Mouse (Mus musculus) frontal cortex, postnatal 10 days (tissue): ENCODE data around the gene Tnp1.

Source experiments
- DNase-seq, 2 experiments: peaks; one replicate each; pipeline ENCODE4 v3.0.0; 2022; ENCODE audit warnings: low spot score in 2 of 2, mixed read lengths in 1 of 2

Gene Tnp1

DNA sequence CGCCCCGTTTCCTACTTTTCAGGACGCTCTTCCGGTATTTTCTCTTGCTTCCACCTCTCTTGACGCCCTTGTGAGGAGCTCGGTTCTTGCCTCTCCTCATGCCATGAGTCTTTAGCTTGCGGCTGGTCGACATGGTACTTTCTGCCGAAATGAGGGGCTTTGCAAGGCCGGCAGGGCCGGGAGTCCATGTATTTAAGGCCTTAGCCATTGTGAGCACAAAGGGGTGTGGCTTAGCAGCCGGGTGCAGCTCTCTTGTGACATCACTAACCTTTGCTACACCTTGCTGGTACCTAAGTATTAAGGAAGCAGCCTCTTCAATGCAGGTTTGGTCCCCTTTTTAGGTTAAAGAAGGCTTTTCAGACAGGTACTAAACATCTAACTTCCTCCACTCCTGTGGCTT lies at the start of gene Tnp1:
Gene Tnp1, minus strand, starts transcription at position 179 of the 400 bp plus-strand sequence.
- DNase-seq = no peak

DNA sequence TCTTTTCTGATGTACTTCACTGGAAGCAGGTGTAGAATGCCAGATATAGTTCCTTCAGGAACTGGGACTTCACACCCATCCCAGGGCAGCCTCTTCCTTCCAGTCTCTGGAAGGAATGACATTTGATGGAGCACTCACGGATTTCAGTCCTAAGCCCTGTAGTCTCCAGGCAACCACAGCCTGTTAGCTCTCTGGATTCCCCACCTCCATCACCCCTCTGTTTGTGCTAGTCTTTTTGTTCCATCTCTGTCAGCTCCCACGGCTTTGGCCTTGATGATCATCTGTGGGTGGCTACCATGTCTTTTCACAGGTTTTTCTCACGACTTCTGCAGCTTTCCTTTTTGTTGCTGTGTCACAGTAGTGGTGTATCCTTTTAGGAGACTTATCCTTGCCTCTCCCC lies 48.6 kb upstream of the Tnp1 start:
- peak in 1 of 2 experiments; percentile 7 for DNase-seq

DNA sequence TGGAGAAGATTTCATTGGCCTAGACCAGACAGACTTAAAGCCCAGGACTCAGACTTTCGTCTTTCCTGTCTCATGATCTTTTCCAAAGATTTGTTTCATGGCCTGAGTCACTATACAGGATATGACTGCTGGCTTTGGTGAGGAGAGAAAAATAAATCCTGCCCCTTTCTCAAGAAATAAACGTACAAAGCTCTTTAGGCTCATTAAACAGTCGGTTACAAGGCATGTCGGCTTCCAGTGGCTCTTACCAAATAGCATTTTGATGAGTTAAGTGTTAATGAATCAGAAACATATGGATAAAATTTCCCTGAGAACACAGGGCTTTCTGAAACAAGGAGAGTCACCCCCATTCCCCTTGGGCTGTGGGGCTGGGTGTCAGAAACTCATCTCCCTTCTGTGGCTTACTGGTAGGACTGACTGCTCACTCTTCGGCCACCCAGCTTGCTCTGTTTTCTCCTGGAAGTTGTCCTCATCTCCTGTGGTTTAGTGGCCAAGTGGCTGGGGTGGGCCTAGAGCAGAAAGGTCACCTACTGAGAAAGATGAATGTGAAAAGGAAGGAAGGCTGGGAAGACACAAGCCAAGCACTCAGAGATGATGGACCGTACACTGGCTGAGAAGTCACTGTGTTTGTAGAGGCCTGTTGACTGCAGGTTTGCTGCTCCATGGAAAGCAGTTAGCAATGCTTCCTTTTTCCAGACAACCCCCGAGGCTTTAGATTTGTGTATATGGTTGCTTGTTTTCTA lies 46.0 kb upstream of the Tnp1 start:
- no peak for DNase-seq

DNA sequence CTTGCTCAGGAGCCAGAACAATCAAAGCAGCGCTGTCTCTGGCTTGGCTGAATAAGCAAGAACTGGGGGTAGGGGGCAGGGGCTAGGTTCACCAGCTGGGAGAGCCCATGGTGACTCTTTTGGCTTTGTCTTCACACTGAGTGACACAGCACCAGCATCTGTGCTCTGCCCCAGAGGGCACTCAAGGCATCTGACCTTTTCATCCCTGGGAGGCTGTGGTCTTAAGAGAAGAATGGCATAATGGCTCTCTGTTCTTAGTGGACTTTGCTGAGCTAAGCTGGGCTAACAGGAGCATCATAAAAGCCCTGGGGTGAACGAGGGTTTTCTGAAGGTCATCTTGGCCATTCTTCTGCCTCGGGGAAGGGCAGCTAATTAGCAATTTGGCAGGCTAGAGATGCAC lies 44.6 kb upstream of the Tnp1 start:
- no peak for DNase-seq

DNA sequence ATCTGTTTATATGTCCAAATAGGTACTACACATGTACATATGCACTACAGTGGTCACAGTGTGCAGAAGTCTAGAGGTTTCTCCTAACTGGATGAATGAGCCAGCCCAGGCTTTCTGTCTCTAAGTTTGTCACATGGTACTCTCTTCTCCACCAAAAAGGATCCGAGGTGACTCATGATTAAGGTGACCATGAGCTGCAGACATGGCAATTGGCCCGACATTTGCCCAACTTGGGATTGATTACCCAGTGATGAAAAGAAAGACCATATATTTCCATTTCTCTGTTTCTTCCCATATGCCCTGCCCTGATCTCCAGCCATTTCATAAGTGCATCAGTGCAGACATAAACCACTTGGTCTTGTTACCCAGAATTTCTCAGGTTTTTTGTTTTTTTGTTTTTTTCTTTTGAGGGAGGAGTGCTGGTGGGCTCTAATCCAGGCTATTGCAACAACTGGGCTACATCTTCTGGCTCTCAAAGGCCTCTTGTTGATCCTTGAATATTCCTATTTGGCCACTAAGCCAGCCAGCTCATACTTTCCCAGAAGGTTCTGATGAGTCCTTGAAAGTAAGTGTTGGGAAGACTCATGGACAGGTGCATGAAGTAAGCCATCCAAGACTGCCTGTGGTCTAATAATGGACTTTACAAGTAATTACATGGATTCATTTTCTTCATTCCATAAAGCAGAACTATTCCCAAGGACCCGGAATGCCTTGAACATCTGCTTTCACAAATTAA lies 40.7 kb upstream of the Tnp1 start:
- DNase-seq = no peak

DNA sequence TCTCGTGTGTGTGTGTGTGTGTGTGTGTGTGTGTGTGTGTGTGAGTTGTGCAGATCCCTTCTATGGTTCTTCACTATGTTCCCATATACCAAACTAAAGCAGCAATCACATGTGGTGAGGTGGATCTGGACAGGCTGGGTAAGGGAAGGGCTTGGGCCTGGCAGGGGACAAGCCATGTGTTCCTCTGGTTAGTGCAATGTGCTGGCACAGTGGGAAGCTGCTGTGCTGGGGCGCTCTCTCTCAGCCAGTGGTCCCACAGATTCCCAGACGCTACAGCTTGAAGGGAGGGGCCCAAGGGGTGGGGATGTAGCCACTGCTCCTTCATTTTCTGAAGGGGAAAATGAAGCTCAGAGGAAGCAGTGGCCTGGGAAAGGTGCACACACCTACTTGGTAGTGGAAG lies 40.1 kb upstream of the Tnp1 start:
- DNase-seq = no peak

DNA sequence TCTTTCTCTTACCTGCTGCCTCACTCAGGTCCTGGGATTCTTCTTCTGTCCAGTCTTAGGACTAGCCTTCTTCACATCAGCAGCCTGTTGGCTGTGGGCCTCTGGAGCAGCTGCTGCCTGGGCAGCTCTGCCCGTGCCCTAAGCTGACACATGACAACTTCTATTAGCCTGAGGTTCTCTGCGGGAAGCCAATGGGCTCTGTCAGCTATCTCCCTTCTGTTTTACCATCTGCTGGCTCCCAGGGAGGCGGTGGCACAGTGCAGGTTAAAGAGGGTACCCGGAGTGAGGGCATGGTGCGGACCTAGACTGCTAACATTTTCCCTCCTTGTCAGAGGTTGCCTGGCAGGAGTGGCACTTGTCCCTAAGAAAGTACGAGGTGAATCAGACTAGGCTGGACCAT lies 39.5 kb upstream of the Tnp1 start:
- no peak for DNase-seq

DNA sequence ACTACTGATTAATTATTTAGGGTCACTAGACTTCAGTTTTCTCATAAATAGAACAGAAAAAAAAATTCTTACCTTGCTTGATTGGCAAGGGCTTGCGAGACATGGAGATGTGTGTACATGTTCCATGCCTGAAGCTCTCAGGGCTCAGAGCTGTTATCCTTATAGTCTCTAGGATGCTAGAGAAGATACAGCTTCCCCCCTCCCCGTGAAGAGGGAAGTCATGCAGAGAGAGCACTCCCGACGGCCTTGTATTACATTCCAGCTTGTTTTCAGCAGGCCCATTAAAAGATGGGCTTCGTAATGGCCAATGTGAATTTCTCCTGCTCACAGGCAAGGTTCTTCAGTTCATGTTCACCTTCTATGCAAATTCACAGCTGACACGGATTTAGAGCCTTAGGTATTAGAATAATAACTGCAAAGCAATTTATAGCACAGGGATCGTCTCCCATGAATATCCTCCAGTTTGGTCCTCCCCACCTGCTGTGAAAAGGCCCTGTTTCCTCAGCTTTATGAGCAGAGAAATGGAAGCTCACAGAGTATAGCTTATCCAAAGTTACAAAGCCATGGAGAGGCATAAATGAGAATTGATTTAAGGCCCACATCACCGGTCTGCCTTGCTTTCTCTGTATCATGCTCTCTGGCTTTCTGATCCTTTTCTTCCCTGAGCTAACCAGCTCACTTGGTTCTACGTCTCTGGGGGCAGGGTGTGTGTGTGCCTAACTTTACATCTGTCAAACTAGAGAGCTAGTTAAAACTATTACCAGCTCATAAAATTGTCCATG lies 38.0 kb upstream of the Tnp1 start:
- no peak for DNase-seq

DNA sequence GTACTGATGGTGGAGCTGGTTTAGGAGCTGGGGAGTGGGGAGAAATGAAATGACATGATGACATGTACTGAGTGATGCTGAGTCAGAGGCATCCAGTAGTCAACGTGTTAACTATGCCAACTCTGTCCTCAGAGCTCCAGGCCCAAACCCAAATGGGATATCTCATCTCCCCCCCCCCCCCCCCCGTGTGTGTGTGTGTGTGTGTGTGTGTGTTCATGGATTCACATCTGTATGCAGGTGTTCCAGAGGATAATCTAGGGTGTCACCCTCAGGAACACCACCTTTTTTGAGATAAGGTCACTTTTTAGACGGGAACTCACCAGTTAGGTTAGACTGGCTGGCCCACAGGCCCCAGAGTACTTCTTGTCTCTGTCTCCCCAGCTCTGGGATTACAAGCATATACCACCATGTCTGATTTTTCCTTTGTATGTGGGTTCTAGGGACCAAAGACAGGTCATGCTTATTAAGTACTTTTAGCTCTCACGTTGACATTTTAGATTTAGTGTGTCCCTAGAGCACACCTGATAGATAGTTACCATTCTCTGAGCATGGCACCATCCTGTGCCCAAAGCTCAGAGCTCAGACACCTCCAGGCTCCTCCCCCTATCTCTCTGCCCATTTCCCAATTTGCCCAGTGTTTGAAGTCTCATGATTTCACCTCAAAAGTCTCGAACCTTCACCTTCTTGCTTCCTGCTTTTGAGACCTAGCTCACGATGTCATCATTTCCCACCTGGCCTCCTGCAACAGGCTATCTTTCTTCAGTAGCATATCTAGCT lies 31.4 kb upstream of the Tnp1 start:
- DNase-seq = no peak

DNA sequence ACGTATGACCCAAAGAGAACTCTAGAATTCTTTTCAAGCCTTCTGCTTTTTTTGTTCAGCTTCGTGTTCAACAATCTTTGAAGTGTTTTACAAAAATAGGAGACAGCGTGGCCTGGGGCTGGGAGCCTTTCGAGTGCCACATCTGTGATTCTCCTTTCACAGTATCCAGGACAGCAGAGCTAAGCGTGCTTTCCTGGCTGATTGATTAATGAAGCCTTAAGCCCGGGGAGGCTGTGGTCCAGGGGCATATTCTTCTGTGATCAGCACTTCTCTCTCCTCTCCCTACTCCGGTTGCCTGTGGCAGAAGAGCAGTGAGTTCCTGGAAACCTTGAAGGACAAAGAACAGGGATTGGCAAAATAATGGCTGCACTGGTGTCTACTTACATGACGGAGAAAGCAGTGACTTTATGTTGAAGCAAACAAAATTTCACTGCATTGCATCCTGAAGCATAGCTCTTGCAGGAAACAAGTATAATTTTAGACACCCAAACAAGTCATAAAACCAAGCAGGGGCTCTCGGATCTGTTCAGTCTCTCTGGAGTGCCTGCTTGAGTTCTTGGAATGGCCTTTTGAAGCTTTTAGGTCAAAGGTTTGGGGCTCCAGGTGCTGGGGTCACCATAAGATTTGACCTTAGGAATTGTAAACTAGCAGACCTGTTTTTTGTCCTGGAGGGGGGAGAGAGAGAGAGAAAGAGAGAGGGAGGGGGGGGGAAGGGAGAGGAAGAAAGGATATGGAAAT lies 30.4 kb upstream of the Tnp1 start:
- no peak for DNase-seq

DNA sequence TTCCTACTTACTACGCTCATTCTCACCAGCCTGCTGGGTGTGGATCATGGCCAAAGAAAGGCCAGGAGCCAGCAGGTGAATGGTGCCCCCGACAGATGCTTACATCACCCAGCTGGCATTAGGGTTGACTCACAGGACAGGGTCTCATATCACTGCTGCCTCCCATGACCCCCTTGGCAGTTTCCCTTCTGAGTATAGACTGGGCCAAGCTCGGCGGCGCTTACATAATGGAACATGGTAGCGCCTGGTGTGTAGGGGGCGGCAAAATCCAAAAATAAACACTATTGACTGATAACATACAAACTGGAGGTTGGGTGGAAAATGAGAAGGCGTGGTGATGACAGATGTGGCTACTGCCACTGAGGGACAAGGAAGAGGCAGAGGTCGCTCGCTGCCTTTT lies 28.0 kb upstream of the Tnp1 start:
- DNase-seq = no peak

DNA sequence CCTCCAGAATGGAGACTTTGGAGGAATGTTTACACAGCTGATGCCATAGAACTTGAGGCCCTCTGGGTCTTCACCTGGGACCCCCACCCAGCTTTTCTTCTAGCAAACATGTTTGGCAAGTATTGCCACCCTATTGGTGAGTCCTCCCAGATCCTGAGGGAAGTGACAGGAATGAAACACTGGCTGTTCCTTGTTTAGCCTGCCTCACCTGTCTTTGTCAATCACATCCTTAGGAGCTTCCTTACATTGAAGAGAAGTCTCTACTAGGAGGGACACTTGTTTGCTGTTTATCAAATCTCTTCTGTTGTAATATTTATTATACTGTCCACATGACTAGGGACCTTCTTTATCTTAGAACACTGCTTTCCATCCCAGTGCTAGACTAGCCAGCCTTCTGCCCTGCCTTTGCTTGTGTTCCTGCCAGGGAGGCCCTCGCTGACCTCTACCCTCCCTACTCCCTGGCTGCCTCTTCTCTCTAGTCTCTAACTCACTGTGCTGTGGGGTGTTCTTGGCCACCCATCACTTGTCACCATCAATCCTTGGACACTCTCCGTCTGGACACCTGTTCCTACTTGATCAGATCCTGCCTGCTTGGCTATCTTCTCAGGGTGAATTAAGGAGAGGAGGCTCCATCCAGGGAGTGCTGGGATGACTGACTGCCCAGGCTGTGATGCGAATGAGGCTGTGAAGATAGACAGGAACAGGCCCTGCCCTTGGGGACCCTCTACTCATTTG lies 25.1 kb upstream of the Tnp1 start:
- DNase-seq = no peak

DNA sequence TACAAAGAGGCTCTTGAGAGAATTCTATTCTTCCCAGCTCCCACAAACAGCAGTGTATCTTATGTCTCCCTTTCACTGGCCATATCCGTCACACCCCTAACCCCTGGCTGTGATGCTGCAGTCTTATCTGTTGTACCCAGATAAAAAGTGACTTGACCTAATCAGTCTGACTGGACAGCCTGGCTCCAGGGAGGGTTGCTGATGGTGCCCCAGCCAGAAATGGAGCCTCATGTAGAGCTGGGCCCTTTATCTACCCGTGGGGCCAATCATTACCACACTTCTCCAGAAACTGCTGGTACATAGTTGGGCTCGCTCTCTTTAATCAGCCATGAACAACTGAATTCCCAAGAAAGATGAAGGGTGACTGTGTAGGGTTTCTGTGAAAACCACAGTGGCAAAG lies 22.8 kb upstream of the Tnp1 start:
- no peak for DNase-seq

DNA sequence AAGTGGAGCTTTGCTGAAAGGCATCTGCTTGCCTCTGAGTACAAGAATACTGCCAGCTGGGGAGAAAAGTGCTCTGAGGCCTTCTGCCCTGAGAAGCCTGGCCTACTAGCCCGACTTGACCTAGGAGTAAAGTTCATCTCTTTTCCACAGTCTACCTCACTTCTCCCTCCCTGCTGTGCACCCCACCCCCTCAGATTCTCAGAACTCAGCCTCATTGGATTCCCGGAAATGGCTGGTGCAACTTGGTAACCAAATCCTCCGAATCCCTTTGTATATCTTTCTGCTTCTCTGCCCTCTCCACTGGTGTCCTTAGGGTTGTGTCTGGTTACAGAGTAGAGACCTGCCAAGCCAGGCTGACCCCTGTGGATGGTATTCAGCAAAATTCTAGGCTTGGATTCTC lies 20.8 kb upstream of the Tnp1 start:
- no peak for DNase-seq

DNA sequence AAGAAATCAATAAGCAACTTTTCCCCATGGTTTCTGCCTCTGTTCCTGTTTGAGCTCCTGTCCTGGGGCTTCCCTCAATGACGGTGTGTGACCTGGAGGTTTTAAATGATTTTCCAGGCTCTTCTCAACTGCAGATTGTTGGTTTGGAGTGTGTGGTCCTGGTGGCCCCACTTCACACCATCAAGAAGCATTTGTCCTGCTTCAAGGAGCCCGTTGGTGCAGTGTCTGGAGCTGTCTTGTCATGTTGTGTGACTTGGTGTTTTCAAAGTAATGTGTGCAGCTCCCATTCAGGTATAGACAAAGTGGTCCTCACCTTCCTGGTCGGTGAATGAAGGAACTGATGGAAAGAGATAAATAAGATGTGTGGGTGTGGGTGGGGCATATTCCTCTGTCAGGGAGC lies 20.0 kb upstream of the Tnp1 start:
- no peak for DNase-seq

DNA sequence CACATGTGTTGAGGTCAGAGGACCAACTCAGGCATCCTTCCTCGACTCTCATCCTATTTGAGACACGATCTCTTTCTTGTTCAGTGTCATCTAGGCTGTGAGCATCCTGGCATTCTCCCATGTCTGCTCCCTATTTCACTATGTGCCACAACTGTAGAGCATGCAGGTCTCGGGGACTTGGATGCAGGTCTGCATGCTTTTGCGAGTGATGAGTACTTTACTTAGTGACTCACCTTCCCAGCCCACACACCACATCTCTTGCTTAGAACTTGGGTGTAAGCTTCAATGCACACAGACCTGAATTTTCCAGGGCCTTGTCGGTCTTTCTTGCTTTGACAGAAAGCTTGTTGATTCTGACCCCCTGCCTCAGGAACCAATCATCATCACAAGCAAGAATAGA lies 16.8 kb upstream of the Tnp1 start:
- DNase-seq = no peak

DNA sequence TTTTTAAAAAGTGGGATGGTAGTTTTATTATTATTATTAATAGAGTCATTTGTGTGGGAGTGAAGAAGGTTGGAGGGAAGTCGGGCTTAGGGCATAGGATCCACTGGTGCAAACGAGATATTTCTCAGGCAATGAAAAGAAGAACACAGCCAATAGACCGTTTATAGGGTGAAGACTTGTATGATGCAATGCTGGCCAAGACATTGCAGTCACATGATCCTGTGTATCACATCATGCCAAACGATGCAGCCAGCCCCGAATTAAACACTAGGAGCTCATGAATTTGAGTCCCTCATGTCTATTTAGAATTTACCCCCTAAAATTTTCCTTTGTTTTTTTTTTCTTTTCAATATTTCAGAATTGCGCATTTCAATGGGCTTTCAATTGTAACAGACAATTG lies 13.0 kb upstream of the Tnp1 start:
- DNase-seq = no peak

DNA sequence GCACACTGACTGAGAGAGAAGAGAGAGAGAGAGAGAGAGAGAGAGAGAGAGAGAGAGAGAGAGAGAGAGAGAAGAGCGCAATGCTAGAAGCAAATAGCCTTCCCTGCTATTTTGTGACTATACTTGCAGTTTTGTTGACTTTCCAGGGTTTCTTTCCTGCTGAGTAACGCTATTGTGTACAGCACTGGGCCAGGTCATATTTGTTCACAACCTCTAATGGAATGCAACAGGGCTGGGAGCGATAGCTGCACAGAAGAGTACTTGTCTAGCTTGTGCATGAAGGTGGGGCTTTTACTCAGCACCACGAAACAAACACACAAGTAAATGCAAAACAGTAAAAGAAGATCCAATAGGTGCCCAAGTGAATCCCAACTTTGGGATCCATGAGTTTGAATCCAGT lies 11.7 kb upstream of the Tnp1 start:
- no peak for DNase-seq

DNA sequence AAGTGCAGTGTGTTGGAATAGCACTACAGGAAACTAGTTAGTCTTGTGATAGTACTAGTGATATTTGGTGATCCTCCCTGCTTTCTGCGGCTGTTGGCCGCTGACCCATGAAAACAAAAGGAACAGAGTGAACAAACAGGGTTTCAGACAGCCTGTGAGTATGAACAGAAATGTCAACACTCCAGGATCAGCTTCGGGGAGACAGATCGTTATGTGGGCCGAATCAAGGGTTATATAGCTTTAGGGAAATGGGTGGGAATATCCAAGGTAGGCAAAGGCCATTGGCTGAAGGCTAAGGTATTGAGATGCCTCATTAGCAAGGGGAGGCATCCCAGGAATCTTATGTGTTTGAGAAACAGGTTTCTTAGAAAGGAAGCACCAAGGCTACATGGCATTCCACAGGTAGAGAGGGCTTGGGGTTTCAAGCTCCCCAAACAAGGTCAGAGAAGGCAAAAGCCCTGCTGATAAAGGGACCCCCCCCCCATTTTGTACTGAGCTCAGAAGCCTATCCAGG lies 11.1 kb upstream of the Tnp1 start:
- DNase-seq = no peak

DNA sequence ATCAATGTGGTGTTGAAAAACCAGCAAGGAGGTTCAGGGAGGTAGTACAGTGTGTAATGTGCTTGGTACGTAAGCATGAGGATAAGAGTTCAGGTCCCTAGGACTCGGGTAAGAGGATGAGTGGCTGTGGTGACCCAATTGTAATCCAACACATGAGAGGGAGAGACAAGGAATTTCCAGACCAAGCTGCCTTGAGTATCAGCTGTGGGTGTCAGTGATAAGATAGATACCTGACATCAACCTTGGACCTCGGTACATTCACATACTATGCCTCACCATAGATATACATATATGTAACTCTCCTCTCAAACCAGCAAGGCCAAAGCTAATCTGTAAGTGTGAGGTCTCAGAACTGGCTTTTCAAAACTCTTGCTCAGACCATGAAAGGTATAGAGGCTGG lies 10.4 kb upstream of the Tnp1 start:
- no peak for DNase-seq
